ENCODE assay signal across 23 mouse cellular contexts in the genomic region with DNA sequence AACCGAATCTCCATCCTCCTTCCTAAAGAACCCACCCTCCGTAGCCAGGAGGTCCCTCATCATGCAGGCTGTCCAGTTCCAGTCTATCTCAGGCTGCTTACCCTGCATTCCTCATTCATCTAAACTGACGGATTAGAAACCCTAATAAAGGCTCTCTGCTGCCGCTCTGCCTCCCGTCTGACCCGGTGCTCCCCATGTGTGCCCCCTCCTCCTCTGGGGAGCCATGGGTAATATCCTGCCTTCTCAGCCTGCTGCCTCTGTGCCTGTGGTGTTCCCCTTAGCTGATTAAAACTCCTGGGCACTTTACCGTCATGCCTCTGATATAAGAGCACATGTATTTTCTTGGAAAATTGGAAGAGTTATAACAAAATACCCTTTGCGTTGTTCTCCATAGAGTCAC. TPM values are rescaled to one million over a fixed set of nuclear protein-coding genes. Genes with fewer than 3 reads are reported as not detected.
A peak's percentile ranks its signal among the peaks of the same experiment; 100 is the strongest.
DNase-seq lines count a peak whose midpoint lies in the region; ATAC-seq and TF ChIP-seq lines count a peak whose summit lies in the region.
"Had no signal": no experiment of that assay in that cellular context is flagged by ENCODE, and none has a peak within 500 bp of the region (broad histone marks: within the 10 kb centered on the region; RNA-seq: fewer than 3 reads in every experiment).

No protein-coding gene starts in this region.

- no peak for TF ChIP-seq CTCF in hindbrain, postnatal 0 days (IDR thresholded peaks at IDR 0.05; ENCODE audit: low read depth)

- 58% methylated on average over 8 of the region's 8 CpGs for WGBS in hindbrain, embryonic 10.5 days
- WGBS in hindbrain, postnatal 0 days = 47% methylated on average over 8 of the region's 8 CpGs
- 46% methylated on average over 8 of the region's 8 CpGs for WGBS in midbrain, embryonic 12.5 days
- WGBS in midbrain, embryonic 16.5 days = 38% methylated on average over 8 of the region's 8 CpGs
- WGBS in hindbrain, embryonic 12.5 days = 31% methylated on average over 8 of the region's 8 CpGs
- WGBS in neural tube, embryonic 12.5 days = 46% methylated on average over 8 of the region's 8 CpGs
- WGBS in intestine, embryonic 16.5 days = 63% methylated on average over 8 of the region's 8 CpGs

- peaks cover 47% of the 10 kb centered on the region for H3K4me1 ChIP-seq in hindbrain, embryonic 10.5 days (replicated peaks)
- H3K4me1 ChIP-seq in hindbrain, postnatal 0 days (ENCODE audit: insufficient read depth, low read length) = no peaks in the 10 kb centered on the region; the same call in 1 of the 2 replicates
- H3K4me1 ChIP-seq in midbrain, embryonic 12.5 days = peaks cover 4% of the 10 kb centered on the region
- H3K4me1 ChIP-seq in midbrain, embryonic 16.5 days (ENCODE audit: control insufficient read depth, insufficient read depth, low read length) = no peaks in the 10 kb centered on the region; the same call in 1 of the 2 replicates
- peaks cover 23% of the 10 kb centered on the region for H3K4me1 ChIP-seq in hindbrain, embryonic 12.5 days
- H3K4me1 ChIP-seq in neural tube, embryonic 12.5 days = peaks cover 39% of the 10 kb centered on the region
- no peaks in the 10 kb centered on the region for H3K4me1 ChIP-seq in intestine, embryonic 16.5 days (ENCODE audit: control insufficient read depth, insufficient read depth, low read length)
- H3K4me1 ChIP-seq: embryonic facial prominence, embryonic 13.5 days; heart, embryonic 15.5 days had no signal

- no peak for ATAC-seq in hindbrain, postnatal 0 days
- no peak for ATAC-seq in midbrain, embryonic 12.5 days (ENCODE audit: low FRiP score, low read depth)
- ATAC-seq in midbrain, embryonic 16.5 days = no peak
- no peak for ATAC-seq in hindbrain, embryonic 12.5 days (ENCODE audit: low FRiP score)
- ATAC-seq in neural tube, embryonic 12.5 days (ENCODE audit: low FRiP score, low read depth) = no peak
- no peak for ATAC-seq in intestine, embryonic 16.5 days
- ATAC-seq: CD4-positive, CD25-positive, alpha-beta regulatory T cell, adult 4 months had no signal

- H3K9me3 ChIP-seq in hindbrain, embryonic 10.5 days = no peaks in the 10 kb centered on the region
- no peaks in the 10 kb centered on the region for H3K9me3 ChIP-seq in hindbrain, postnatal 0 days (ENCODE audit: low read length)
- no peaks in the 10 kb centered on the region for H3K9me3 ChIP-seq in midbrain, embryonic 12.5 days
- no peaks in the 10 kb centered on the region for H3K9me3 ChIP-seq in midbrain, embryonic 16.5 days (replicated peaks; ENCODE audit: control insufficient read depth, low read length, poor library complexity, severe bottlenecking)
- H3K9me3 ChIP-seq in hindbrain, embryonic 12.5 days (replicated peaks) = no peaks in the 10 kb centered on the region
- no peaks in the 10 kb centered on the region for H3K9me3 ChIP-seq in neural tube, embryonic 12.5 days
- no peaks in the 10 kb centered on the region for H3K9me3 ChIP-seq in intestine, embryonic 16.5 days (ENCODE audit: control insufficient read depth, low read length)
- H3K9me3 ChIP-seq: embryonic facial prominence, embryonic 13.5 days; forebrain, embryonic 12.5 days; heart, embryonic 15.5 days had no signal

- peak overlapping the region; percentile 81 for H3K27ac ChIP-seq in hindbrain, embryonic 10.5 days
- no peak overlapping the region for H3K27ac ChIP-seq in hindbrain, postnatal 0 days
- peak overlapping the region; percentile 50; the same call in 1 of the 2 replicates for H3K27ac ChIP-seq in midbrain, embryonic 12.5 days (replicated peaks)
- no peak overlapping the region for H3K27ac ChIP-seq in midbrain, embryonic 16.5 days (ENCODE audit: low read length)
- peak overlapping the region; percentile 74 for H3K27ac ChIP-seq in hindbrain, embryonic 12.5 days
- peak overlapping the region; percentile 47 for H3K27ac ChIP-seq in neural tube, embryonic 12.5 days
- no peak overlapping the region for H3K27ac ChIP-seq in intestine, embryonic 16.5 days (ENCODE audit: low read length)
- H3K27ac ChIP-seq: embryonic facial prominence, embryonic 13.5 days; forebrain, embryonic 12.5 days; heart, adult 2 months; heart, embryonic 15.5 days had no signal

- DNase-seq in hindbrain, embryonic 10.5 days (ENCODE audit: low spot score) = peak; percentile 10
- DNase-seq in hindbrain, postnatal 0 days (ENCODE audit: low spot score) = no peak
- no peak for DNase-seq in frontal cortex, postnatal 14 days (ENCODE audit: low spot score in 2 of 2)
- DNase-seq: adrenal gland, postnatal 10 days; B cell, adult 2 months; cerebellum, adult 18-20 months; cerebellum, adult 9-11 months; cerebellum, postnatal 36 days; gastrocnemius, postnatal 14 days; heart, adult 2 months; heart, postnatal 14 days had no signal

- no peak overlapping the region for H3K9ac ChIP-seq in hindbrain, postnatal 0 days (replicated peaks; ENCODE audit: low read length)
- H3K9ac ChIP-seq in midbrain, embryonic 12.5 days (replicated peaks) = no peak overlapping the region
- H3K9ac ChIP-seq in midbrain, embryonic 16.5 days (ENCODE audit: low read depth, low read length) = no peak overlapping the region
- no peak overlapping the region for H3K9ac ChIP-seq in hindbrain, embryonic 12.5 days
- no peak overlapping the region for H3K9ac ChIP-seq in neural tube, embryonic 12.5 days
- H3K9ac ChIP-seq in intestine, embryonic 16.5 days (ENCODE audit: low read depth, low read length) = no peak overlapping the region
- H3K9ac ChIP-seq: embryonic facial prominence, embryonic 13.5 days; forebrain, embryonic 12.5 days; heart, embryonic 15.5 days had no signal

- no peak overlapping the region for H3K4me2 ChIP-seq in hindbrain, postnatal 0 days (ENCODE audit: low read depth, low read length)
- H3K4me2 ChIP-seq in midbrain, embryonic 12.5 days (replicated peaks) = no peak overlapping the region
- H3K4me2 ChIP-seq in midbrain, embryonic 16.5 days (ENCODE audit: low read length) = no peak overlapping the region
- H3K4me2 ChIP-seq in hindbrain, embryonic 12.5 days (replicated peaks) = no peak overlapping the region
- H3K4me2 ChIP-seq in neural tube, embryonic 12.5 days (replicated peaks) = no peak overlapping the region
- H3K4me2 ChIP-seq in intestine, embryonic 16.5 days (ENCODE audit: low read depth, low read length) = no peak overlapping the region
- H3K4me2 ChIP-seq: embryonic facial prominence, embryonic 13.5 days; forebrain, embryonic 12.5 days; heart, embryonic 11.5 days; heart, embryonic 15.5 days had no signal

- no peak overlapping the region for H3K4me3 ChIP-seq in hindbrain, embryonic 10.5 days
- H3K4me3 ChIP-seq in hindbrain, postnatal 0 days (ENCODE audit: low read length) = no peak overlapping the region
- H3K4me3 ChIP-seq in midbrain, embryonic 12.5 days = no peak overlapping the region
- H3K4me3 ChIP-seq in midbrain, embryonic 16.5 days (ENCODE audit: low read depth, low read length) = no peak overlapping the region
- no peak overlapping the region for H3K4me3 ChIP-seq in hindbrain, embryonic 12.5 days
- H3K4me3 ChIP-seq in neural tube, embryonic 12.5 days = no peak overlapping the region
- H3K4me3 ChIP-seq in intestine, embryonic 16.5 days (ENCODE audit: low read length) = no peak overlapping the region
- H3K4me3 ChIP-seq: embryonic facial prominence, embryonic 13.5 days; forebrain, embryonic 12.5 days; heart, adult 2 months; heart, embryonic 15.5 days had no signal

- no peaks in the 10 kb centered on the region for H3K27me3 ChIP-seq in hindbrain, embryonic 10.5 days (ENCODE audit: insufficient read depth, poor library complexity, severe bottlenecking)
- no peaks in the 10 kb centered on the region for H3K27me3 ChIP-seq in hindbrain, postnatal 0 days (ENCODE audit: insufficient read depth, low read length)
- H3K27me3 ChIP-seq in midbrain, embryonic 12.5 days = no peaks in the 10 kb centered on the region
- no peaks in the 10 kb centered on the region for H3K27me3 ChIP-seq in midbrain, embryonic 16.5 days (ENCODE audit: control insufficient read depth, insufficient read depth, low read depth, low read length)
- H3K27me3 ChIP-seq in hindbrain, embryonic 12.5 days = no peaks in the 10 kb centered on the region
- no peaks in the 10 kb centered on the region for H3K27me3 ChIP-seq in neural tube, embryonic 12.5 days (replicated peaks)
- H3K27me3 ChIP-seq in intestine, embryonic 16.5 days (replicated peaks; ENCODE audit: control insufficient read depth, insufficient read depth, low read length) = no peaks in the 10 kb centered on the region
- H3K27me3 ChIP-seq: embryonic facial prominence, embryonic 13.5 days had no signal

- no peaks in the 10 kb centered on the region for H3K36me3 ChIP-seq in hindbrain, embryonic 10.5 days
- no peaks in the 10 kb centered on the region for H3K36me3 ChIP-seq in hindbrain, postnatal 0 days (ENCODE audit: insufficient read depth, low read length)
- H3K36me3 ChIP-seq in midbrain, embryonic 12.5 days = no peaks in the 10 kb centered on the region
- H3K36me3 ChIP-seq in midbrain, embryonic 16.5 days (ENCODE audit: control insufficient read depth, insufficient read depth, low read length) = no peaks in the 10 kb centered on the region
- no peaks in the 10 kb centered on the region for H3K36me3 ChIP-seq in hindbrain, embryonic 12.5 days
- no peaks in the 10 kb centered on the region for H3K36me3 ChIP-seq in neural tube, embryonic 12.5 days
- no peaks in the 10 kb centered on the region for H3K36me3 ChIP-seq in intestine, embryonic 16.5 days (ENCODE audit: control insufficient read depth, insufficient read depth, low read length)
- H3K36me3 ChIP-seq: embryonic facial prominence, embryonic 13.5 days; forebrain, embryonic 12.5 days; G1E; heart, embryonic 15.5 days had no signal

RNA-seq across cellular contexts. Expression of a gene that starts 19.4 kb away (rescaled TPM):
- 178 and 407 TPM in 2 replicates for polyA plus RNA-seq in hindbrain, embryonic 10.5 days (2016; fragmentation: Nextera tagmentation; extraction: Ambion mirVana)
- total RNA-seq in hindbrain, postnatal 0 days (2014; rRNA removed) = 1,015 and 1,414 TPM in 2 replicates
- 607 and 697 TPM in 2 replicates for polyA plus RNA-seq in hindbrain, postnatal 0 days (2015; fragmentation: Nextera tagmentation; extraction: Ambion mirVana)
- polyA plus RNA-seq in midbrain, embryonic 12.5 days (2016; fragmentation: Nextera tagmentation; extraction: Ambion mirVana) = 404 and 454 TPM in 2 replicates
- 977 and 1,010 TPM in 2 replicates for polyA plus RNA-seq in midbrain, embryonic 16.5 days (2015; fragmentation: Nextera tagmentation; extraction: Ambion mirVana)
- 497 and 557 TPM in 2 replicates for polyA plus RNA-seq in hindbrain, embryonic 12.5 days (2016; fragmentation: Nextera tagmentation; extraction: Ambion mirVana)
- polyA plus RNA-seq in neural tube, embryonic 12.5 days (2016; fragmentation: Nextera tagmentation; extraction: Ambion mirVana) = 660 and 714 TPM in 2 replicates
- 25.2 and 26.0 TPM in 2 replicates for polyA plus RNA-seq in intestine, embryonic 16.5 days (2015; fragmentation: Nextera tagmentation; extraction: Ambion mirVana)
- total RNA-seq: G1E; hematopoietic stem cell, adult 5-6 weeks had no signal
- polyA plus RNA-seq: G1E had no signal

Comparison
In these comparisons a context has a peak if more than half of its experiments do, and no peak if none do; other contexts are left out.
1. H3K27ac ChIP-seq: peak in hindbrain, embryonic 10.5 days (single experiment), midbrain, embryonic 12.5 days (single experiment), hindbrain, embryonic 12.5 days (single experiment) and neural tube, embryonic 12.5 days (single experiment); none in hindbrain, postnatal 0 days (single experiment), midbrain, embryonic 16.5 days (single experiment) and intestine, embryonic 16.5 days (single experiment).